ENCODE assay signal across 21 mouse cellular contexts in genomic region chr1:156450478-156450877, GRCm38 (mm10). TPM values are rescaled to one million over a fixed set of nuclear protein-coding genes. Genes with fewer than 3 reads are reported as not detected.
A peak's percentile ranks its signal among the peaks of the same experiment; 100 is the strongest.
DNase-seq lines count a peak whose midpoint lies in the region; ATAC-seq and TF ChIP-seq lines count a peak whose summit lies in the region.
"Had no signal": no experiment of that assay in that cellular context is flagged by ENCODE, and none has a peak within 500 bp of the region (broad histone marks: within the 10 kb centered on the region; RNA-seq: fewer than 3 reads in every experiment).

No protein-coding gene starts in this region.

- intact Hi-C loops in heart, postnatal 36 days (cut with DNase I): no loop called here

- peaks cover 6% of the 10 kb centered on the region; the same call in 1 of the 2 replicates for H3K4me1 ChIP-seq in lung, adult 2 months (ENCODE audit: control insufficient read depth, insufficient read depth, low read length)
- H3K4me1 ChIP-seq: hindbrain, embryonic 13.5 days had no signal

- no peak for TF ChIP-seq POLR2A in lung, adult 2 months (IDR thresholded peaks at IDR 0.05; ENCODE audit: borderline replicate concordance, extremely low read depth, low read depth, low read length)

- ATAC-seq in CD4-positive, CD25-positive, alpha-beta regulatory T cell, adult 4 months: no peak
- ATAC-seq: forebrain, embryonic 13.5 days had no signal

- peak; percentile 87 for DNase-seq in heart, adult 11 months
- DNase-seq in heart, postnatal 36 days: no peak
- peak; percentile 21 for DNase-seq in lung, postnatal 10 days
- no peak for DNase-seq in lung, adult 2 months
- DNase-seq in ZHBTc4 (ENCODE audit: low read depth, low spot score): peak; percentile 30
- no peak for DNase-seq in urinary bladder, postnatal 25 days (ENCODE audit: low spot score)
- DNase-seq: cerebellum, adult 11-12 months; kidney, adult 11 months; kidney, postnatal 14 days; layer of hippocampus, adult 9-11 months; liver; thymus, adult 2 months had no signal

- WGBS in lung, adult 2 months: 25% methylated on average over 4 of the region's 4 CpGs

- H3K4me3 ChIP-seq in lung, adult 2 months (replicated peaks; ENCODE audit: extremely low read depth, low read depth, low read length): no peak overlapping the region
- H3K4me3 ChIP-seq: embryonic facial prominence, embryonic 13.5 days; forebrain, embryonic 13.5 days; hindbrain, embryonic 13.5 days; megakaryocyte, embryonic 14.5 days had no signal

- TF ChIP-seq CTCF in lung, adult 2 months (IDR thresholded peaks at IDR 0.05; ENCODE audit: insufficient read depth, low read length): no peak

RNA-seq across cellular contexts. Expression of gene Soat1, which starts 23.7 kb away (rescaled TPM):
- 1 to 10 TPM; 7.9 to 8.9 TPM for total RNA-seq in heart, postnatal 36 days (2021)
- 61.3 and 104 TPM in 2 replicates for polyA plus RNA-seq in lung, adult 2 months (2012; rRNA removed)
- 10 to 100 TPM; 56.3 TPM for polyA plus RNA-seq in CD4-positive, CD25-positive, alpha-beta regulatory T cell, adult 4 months (2017; shearing (Covaris generic))

RNA-seq across cellular contexts. Expression of gene Axdnd1, which starts 29.5 kb away (rescaled TPM):
- not detected for total RNA-seq in heart, postnatal 36 days (2021)
- polyA plus RNA-seq in lung, adult 2 months (2012; rRNA removed): 0.20 TPM in 1 of 2 replicates, not detected in the other
- polyA plus RNA-seq in CD4-positive, CD25-positive, alpha-beta regulatory T cell, adult 4 months (2017; shearing (Covaris generic)): 1 to 10 TPM in 1 of 2 experiments, under 1 TPM in 1; 0.93 to 1.2 TPM
- total RNA-seq: gastrocnemius, adult 8-10 months; heart, adult 8-10 months had no signal
- polyA plus RNA-seq: heart, postnatal 0 days; small intestine, adult 2 months had no signal

Comparison
In these comparisons a context has a peak if more than half of its experiments do, and no peak if none do; other contexts are left out.
1. DNase-seq: peak in heart, adult 11 months (single experiment), lung, postnatal 10 days (single experiment) and ZHBTc4 (single experiment); none in heart, postnatal 36 days (0 of 2), lung, adult 2 months (single experiment) and urinary bladder, postnatal 25 days (single experiment).